Mouse (Mus musculus): ENCODE data around the gene Scube1.

Gene Scube1

GRCm38 (mm10) chr15:83724886-83725269, at the start of gene Scube1:
Gene Scube1, minus strand, starts transcription at chr15:83725021.
- DNase-seq (ENCODE audit: low read depth), result no peak

DNA sequence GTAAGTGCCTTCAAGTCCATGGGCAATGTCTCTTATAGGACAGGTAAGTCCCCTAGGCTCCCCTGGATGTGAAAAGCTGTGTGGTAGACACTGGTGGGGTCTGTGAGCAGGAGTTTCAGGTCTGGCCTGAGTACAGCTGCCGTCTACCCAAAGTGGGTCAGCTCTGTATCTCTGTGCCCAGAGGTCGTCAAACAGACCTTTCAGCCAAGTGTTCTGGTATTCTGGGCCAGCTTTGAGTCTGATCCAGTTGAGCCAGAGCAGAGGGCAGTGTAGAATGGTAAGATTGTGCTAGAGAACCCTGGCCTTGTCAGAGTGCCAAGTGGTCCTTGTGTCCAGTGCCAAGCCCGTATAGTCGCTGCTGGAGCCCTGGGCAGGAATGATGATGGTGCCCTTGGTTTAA, 48.1 kb upstream of the Scube1 start:
- DNase-seq (ENCODE audit: low read depth), result no peak

DNA sequence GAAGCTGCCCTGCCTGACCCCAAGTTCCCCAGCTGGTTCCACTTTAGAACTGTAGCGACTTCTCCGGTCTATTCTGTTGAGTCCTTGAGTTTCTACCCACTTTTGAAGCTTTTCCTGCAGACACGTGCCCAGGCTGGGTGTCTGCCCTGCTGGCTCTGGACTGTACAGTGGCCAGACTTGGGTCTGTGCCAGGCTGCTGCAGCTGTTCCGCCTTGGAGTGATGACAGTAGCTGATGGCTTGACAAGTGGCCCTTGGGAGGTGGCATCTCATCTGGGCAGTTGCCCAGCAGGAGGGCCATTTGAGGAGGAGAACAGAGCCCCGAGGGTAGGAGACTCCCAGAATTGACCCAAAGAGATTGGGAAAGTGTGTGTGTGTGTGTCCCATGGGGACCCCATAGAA, 47.6 kb upstream of the Scube1 start:
- DNase-seq (ENCODE audit: low read depth), result no peak

GRCm38 (mm10) chr15:83771346-83772053, 46.7 kb upstream of the Scube1 start:
- DNase-seq (ENCODE audit: low read depth), result no peak

DNA sequence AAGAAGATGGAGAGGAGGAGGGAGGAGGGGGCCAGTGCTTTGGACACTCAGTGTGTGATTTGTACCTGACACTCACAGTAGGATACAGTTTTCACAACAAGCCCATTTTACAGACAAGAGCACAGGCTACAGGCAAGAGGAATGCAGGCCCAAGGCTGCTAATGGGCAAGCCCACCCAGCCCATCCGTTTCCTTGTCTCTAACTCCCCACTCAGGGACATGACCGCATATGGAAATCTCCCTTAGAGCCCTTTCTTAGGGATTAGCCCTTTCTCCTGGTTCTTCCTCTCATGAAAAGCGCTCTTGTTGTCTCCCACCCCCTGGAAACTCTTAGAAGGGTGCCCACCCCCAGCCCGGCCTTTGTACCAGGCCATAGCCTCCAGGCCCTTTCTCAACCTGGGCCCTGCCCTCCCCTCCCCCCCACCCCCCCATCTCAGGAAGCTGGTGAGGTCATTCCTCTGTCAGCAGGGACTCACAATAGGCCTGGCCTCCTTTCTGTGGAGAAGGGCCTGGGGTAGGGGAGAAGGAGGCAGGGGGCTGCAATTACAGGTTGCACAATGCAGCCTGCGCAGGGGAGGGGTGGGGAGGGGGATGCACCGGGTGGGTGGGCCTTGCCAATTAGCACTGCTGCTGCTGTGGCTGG, 40.7 kb upstream of the Scube1 start:
- DNase-seq (ENCODE audit: low read depth), result no peak

DNA sequence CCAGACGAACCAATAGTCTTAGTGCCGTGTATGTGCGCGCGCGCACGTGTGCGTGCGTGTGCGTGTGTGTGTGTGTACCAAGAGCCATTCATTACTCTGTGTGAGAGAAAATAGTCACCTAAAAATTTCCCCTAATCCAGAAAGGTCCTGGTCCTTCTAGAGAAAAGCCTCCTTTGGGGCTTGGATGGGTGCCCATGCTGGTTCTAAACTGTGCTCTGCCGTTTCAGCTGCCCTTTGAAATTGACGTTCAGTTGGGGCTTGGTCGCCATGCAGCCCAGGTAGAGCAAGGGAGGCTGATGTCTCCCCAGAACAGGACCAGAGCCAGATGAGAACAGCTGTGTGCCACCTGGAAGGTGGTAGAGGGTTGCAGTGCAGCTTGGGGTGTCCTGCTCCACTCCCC, 36.7 kb upstream of the Scube1 start:
- no peak for DNase-seq (ENCODE audit: low read depth)

DNA sequence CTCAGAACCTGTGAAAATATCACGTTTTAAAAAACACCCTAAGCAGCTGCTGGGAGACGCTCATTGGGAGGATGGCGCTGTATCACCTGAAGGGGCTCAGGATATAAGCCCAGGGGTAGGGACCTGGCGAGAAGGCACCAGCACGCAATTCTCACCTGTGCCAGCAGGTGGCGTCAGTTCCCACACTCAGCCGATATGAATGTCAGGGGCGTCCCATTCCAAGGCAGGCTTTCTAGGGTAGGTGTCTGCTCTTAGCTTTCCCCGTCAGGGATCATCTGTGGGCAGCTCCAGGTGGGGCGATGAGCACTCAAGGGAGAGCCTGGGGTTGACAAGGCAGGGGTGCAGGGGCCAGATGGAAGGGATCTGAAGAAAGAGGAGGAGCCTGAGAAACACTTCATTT, 35.9 kb upstream of the Scube1 start:
- no peak for DNase-seq (ENCODE audit: low read depth)

DNA sequence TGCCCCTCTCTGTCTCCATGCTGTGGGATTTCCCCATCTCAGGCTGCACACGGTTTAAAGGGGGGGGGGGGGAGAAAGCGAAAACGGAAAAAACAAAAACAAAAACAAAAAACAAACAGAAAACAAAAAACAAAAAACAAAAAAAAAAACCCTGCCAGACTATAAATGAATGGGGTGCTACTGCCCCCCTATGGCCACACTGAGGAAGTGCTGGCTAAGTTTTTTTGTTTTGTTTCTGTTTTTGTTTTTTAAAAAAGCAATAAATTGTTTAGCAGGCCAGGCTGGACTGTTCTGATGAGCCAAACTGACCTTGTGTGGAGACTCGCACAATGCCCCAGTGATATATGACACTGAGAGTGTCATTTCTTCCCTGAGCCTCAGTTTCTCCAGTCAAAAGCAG, 34.1 kb upstream of the Scube1 start:
- no peak for DNase-seq (ENCODE audit: low read depth)

DNA sequence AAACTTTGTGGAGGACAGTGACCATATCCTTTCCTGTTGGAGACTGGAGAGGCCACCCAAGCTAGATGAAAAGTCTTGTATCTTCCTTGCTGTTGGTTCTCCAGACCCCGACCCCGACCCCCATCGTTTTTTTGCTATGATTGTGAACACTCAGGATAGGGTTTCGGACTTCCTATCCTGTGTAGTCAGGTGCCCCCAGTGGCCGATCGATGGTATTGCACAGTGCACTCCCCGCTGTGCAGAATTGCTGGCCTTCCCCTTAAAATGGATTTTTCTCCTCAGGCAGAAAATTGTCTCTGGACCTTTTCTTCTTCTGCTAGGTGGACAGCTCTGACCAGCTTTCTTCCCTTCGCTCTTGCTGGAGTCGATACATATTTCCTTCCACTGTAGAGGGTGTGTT, 31.9 kb upstream of the Scube1 start:
- DNase-seq (ENCODE audit: low read depth), result no peak

GRCm38 (mm10) chr15:83749436-83749835, 24.6 kb upstream of the Scube1 start:
- no peak for DNase-seq (ENCODE audit: low read depth)

- DNase-seq (ENCODE audit: low read depth), result no peak
These were observed 24.2 kb upstream of the Scube1 start for GRCm38 (mm10) chr15:83748986-83749385.

GRCm38 (mm10) chr15:83746311-83746710, 21.5 kb upstream of the Scube1 start:
- peak; percentile 56 for DNase-seq (ENCODE audit: low read depth)

- no peak for DNase-seq (ENCODE audit: low read depth)
These were observed 17.2 kb upstream of the Scube1 start for GRCm38 (mm10) chr15:83742018-83742417.

- no peak for DNase-seq (ENCODE audit: low read depth)
These were observed 16.0 kb upstream of the Scube1 start for GRCm38 (mm10) chr15:83740676-83741422.

DNA sequence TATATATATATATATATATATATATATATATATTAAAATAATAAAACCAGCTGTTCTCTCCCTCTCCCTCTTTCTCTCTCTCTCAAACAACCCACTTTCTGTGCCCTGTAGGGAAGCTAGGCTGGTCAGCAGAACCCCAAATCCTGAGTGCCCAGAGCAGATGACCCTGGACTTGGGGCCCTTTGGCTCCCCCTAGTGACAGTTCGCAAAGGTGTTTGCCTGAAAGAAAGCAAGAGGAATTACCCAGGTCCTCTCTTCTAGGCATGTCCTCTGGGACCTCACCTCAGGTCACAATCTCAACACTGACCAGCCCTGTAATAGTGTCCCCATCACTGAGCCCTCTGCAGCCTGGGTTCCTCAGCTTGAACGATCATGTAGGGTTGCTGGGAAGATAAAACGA, 2.8 kb upstream of the Scube1 start:
- no peak for DNase-seq (ENCODE audit: low read depth)

GRCm38 (mm10) chr15:83726741-83727140, 1.9 kb upstream of the Scube1 start:
- DNase-seq (ENCODE audit: low read depth), result no peak

GRCm38 (mm10) chr15:83725556-83726200, 857 bp upstream of the Scube1 start:
- no peak for DNase-seq (ENCODE audit: low read depth)

- no peak for DNase-seq (ENCODE audit: low read depth)
These were observed 498 bp downstream of the Scube1 start for GRCm38 (mm10) chr15:83724160-83724885.

- DNase-seq (ENCODE audit: low read depth), result no peak
These were observed 9.1 kb downstream of the Scube1 start for GRCm38 (mm10) chr15:83715582-83716228.

GRCm38 (mm10) chr15:83712798-83713197, 12.0 kb downstream of the Scube1 start:
- no peak for DNase-seq (ENCODE audit: low read depth)

DNA sequence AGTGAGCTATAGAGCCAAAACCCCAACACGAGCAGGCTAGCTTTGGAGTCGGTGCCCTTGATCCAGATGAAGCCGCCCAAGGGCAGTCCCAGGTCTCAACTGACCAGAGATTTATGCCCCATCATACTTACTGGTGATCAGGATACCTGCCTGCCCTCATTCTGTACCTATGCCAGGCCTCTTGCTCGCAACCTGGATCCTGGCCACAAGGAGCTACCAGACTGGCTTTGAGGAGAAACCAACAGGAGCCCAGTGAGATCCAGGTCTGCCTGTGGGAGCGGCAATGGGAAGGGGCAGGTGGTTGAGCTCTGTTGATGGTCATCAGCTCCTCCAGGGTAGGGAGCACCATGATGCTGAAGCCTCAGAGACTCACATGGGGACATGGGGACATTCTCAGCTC, 12.5 kb downstream of the Scube1 start:
- no peak for DNase-seq (ENCODE audit: low read depth)
